Mouse (Mus musculus): ENCODE results near the gene Tsnax. TPM values are rescaled to one million over a fixed set of nuclear protein-coding genes. Genes with fewer than 3 reads are reported as not detected.

Gene Tsnax
- polyA plus RNA-seq, 2 experiments: 122 to 137 TPM

GRCm38 (mm10) chr8:125060904-125061303, 48.1 kb downstream of the Tsnax start:
- 76% methylated on average over 8 of the region's 8 CpGs for WGBS
- DNase-seq (ENCODE audit: low spot score) (no peak), ATAC-seq (ENCODE audit: low FRiP score, low read depth) (no peak)
- Histone ChIP-seq H3K27me3 (ENCODE audit: control insufficient read depth, insufficient read depth, low read length) (no peaks in the 10 kb centered on the region), H3K4me3 (replicated peaks; ENCODE audit: low read length) (no peak overlapping the region), H3K9ac (ENCODE audit: low read depth, low read length, severe bottlenecking) (no peak overlapping the region), H3K4me1 (ENCODE audit: control insufficient read depth, insufficient read depth, low read length) (no peaks in the 10 kb centered on the region), H3K36me3 (ENCODE audit: control insufficient read depth, insufficient read depth, low read length) (no peaks in the 10 kb centered on the region), H3K27ac (replicated peaks; ENCODE audit: low read depth, low read length) (no peak overlapping the region), H3K4me2 (replicated peaks; ENCODE audit: low read depth, low read length, severe bottlenecking) (no peak overlapping the region), H3K9me3 (ENCODE audit: control insufficient read depth, low read length) (no peaks in the 10 kb centered on the region)
- TF ChIP-seq POLR2A (IDR thresholded peaks at IDR 0.05; ENCODE audit: borderline replicate concordance, extremely low read depth, insufficient read depth, insufficient read length): no peak

GRCm38 (mm10) chr8:125065596-125065995, 52.8 kb downstream of the Tsnax start:
- no peak for DNase-seq (ENCODE audit: low spot score)
- WGBS: 83% methylated on average over 6 of the region's 6 CpGs
- H3K36me3 ChIP-seq (ENCODE audit: control insufficient read depth, insufficient read depth, low read length): no peaks in the 10 kb centered on the region

GRCm38 (mm10) chr8:125066913-125067595, 54.3 kb downstream of the Tsnax start:
- H3K9ac ChIP-seq (ENCODE audit: low read depth, low read length, severe bottlenecking): peak overlapping the region; percentile 13; the same call in 1 of the 2 replicates
- ATAC-seq (ENCODE audit: low FRiP score, low read depth) (peak; percentile 57; the same call in 1 of the 2 replicates), DNase-seq (ENCODE audit: low spot score) (peak; percentile 64)
- H3K9me3 ChIP-seq (ENCODE audit: control insufficient read depth, low read length): no peaks in the 10 kb centered on the region
- no peaks in the 10 kb centered on the region for H3K4me1 ChIP-seq (ENCODE audit: control insufficient read depth, insufficient read depth, low read length)
- no peak for TF ChIP-seq POLR2A (IDR thresholded peaks at IDR 0.05; ENCODE audit: borderline replicate concordance, extremely low read depth, insufficient read depth, insufficient read length)
- H3K4me2 ChIP-seq (replicated peaks; ENCODE audit: low read depth, low read length, severe bottlenecking): no peak overlapping the region
- H3K4me3 ChIP-seq (replicated peaks; ENCODE audit: low read length): no peak overlapping the region
- H3K27me3 ChIP-seq (ENCODE audit: control insufficient read depth, insufficient read depth, low read length): no peaks in the 10 kb centered on the region
- H3K36me3 ChIP-seq (ENCODE audit: control insufficient read depth, insufficient read depth, low read length): no peaks in the 10 kb centered on the region
- 0 out of 2 replicates have a peak overlapping the region, but pooled peaks have one; percentile 29 for H3K27ac ChIP-seq (replicated peaks; ENCODE audit: low read depth, low read length)
- 27% methylated on average over 12 of the region's 12 CpGs for WGBS

More at GRCm38 (mm10) chr8:125065596-125065995, 52.8 kb downstream of the Tsnax start:
- Histone ChIP-seq H3K9me3 (ENCODE audit: control insufficient read depth, low read length) (no peaks in the 10 kb centered on the region), H3K4me2 (replicated peaks; ENCODE audit: low read depth, low read length, severe bottlenecking) (no peak overlapping the region), H3K4me3 (replicated peaks; ENCODE audit: low read length) (no peak overlapping the region), H3K27me3 (ENCODE audit: control insufficient read depth, insufficient read depth, low read length) (no peaks in the 10 kb centered on the region), H3K27ac (replicated peaks; ENCODE audit: low read depth, low read length) (no peak overlapping the region), H3K9ac (ENCODE audit: low read depth, low read length, severe bottlenecking) (no peak overlapping the region), H3K4me1 (ENCODE audit: control insufficient read depth, insufficient read depth, low read length) (no peaks in the 10 kb centered on the region)
- no peak for ATAC-seq (ENCODE audit: low FRiP score, low read depth)
- TF ChIP-seq POLR2A (IDR thresholded peaks at IDR 0.05; ENCODE audit: borderline replicate concordance, extremely low read depth, insufficient read depth, insufficient read length): no peak

- Histone ChIP-seq H3K4me3 (replicated peaks; ENCODE audit: low read length) (no peak overlapping the region), H3K36me3 (ENCODE audit: control insufficient read depth, insufficient read depth, low read length) (no peaks in the 10 kb centered on the region), H3K27ac (replicated peaks; ENCODE audit: low read depth, low read length) (0 out of 2 replicates have a peak overlapping the region, but pooled peaks have one; percentile 6), H3K9ac (ENCODE audit: low read depth, low read length, severe bottlenecking) (no peak overlapping the region), H3K4me1 (ENCODE audit: control insufficient read depth, insufficient read depth, low read length) (no peaks in the 10 kb centered on the region), H3K9me3 (ENCODE audit: control insufficient read depth, low read length) (no peaks in the 10 kb centered on the region), H3K4me2 (replicated peaks; ENCODE audit: low read depth, low read length, severe bottlenecking) (no peak overlapping the region), H3K27me3 (ENCODE audit: control insufficient read depth, insufficient read depth, low read length) (no peaks in the 10 kb centered on the region)
- no peak for ATAC-seq (ENCODE audit: low FRiP score, low read depth)
- WGBS: 83% methylated on average over 9 of the region's 9 CpGs
- TF ChIP-seq POLR2A (IDR thresholded peaks at IDR 0.05; ENCODE audit: borderline replicate concordance, extremely low read depth, insufficient read depth, insufficient read length): no peak
- no peak for DNase-seq (ENCODE audit: low spot score)
Observed at GRCm38 (mm10) chr8:125067596-125067960, 54.8 kb downstream of the Tsnax start.

GRCm38 (mm10) chr8:125068146-125068905, 55.5 kb downstream of the Tsnax start:
- Histone ChIP-seq H3K9ac (ENCODE audit: low read depth, low read length, severe bottlenecking) (no peak overlapping the region), H3K4me1 (ENCODE audit: control insufficient read depth, insufficient read depth, low read length) (no peaks in the 10 kb centered on the region), H3K4me2 (replicated peaks; ENCODE audit: low read depth, low read length, severe bottlenecking) (no peak overlapping the region), H3K27ac (replicated peaks; ENCODE audit: low read depth, low read length) (0 out of 2 replicates have a peak overlapping the region, but pooled peaks have one; percentile 6), H3K9me3 (ENCODE audit: control insufficient read depth, low read length) (no peaks in the 10 kb centered on the region), H3K27me3 (ENCODE audit: control insufficient read depth, insufficient read depth, low read length) (no peaks in the 10 kb centered on the region), H3K36me3 (ENCODE audit: control insufficient read depth, insufficient read depth, low read length) (no peaks in the 10 kb centered on the region), H3K4me3 (replicated peaks; ENCODE audit: low read length) (no peak overlapping the region)
- WGBS: 85% methylated on average over 6 of the region's 6 CpGs
- no peak for TF ChIP-seq POLR2A (IDR thresholded peaks at IDR 0.05; ENCODE audit: borderline replicate concordance, extremely low read depth, insufficient read depth, insufficient read length)
- ATAC-seq (ENCODE audit: low FRiP score, low read depth): no peak
- no peak for DNase-seq (ENCODE audit: low spot score)

Data from limb, embryonic 14.5 days (tissue).